Mouse (Mus musculus): ENCODE results near the gene Mbd5. TPM values are rescaled to one million over a fixed set of nuclear protein-coding genes. Genes with fewer than 3 reads are reported as not detected.

Mbd5 gene
- total and polyA plus RNA-seq, 2 experiments from 2014 or later, result 23.1 to 35.6 TPM

GRCm38 (mm10) chr2:49358128-49358814 is 409.0 kb downstream of the Mbd5 start:
- DNase-seq (no peak), ATAC-seq (no peak)
- no peaks in the 10 kb centered on the region for H3K36me3 ChIP-seq (ENCODE audit: insufficient read depth)
- H3K9me3 ChIP-seq (ENCODE audit: low read length), result no peaks in the 10 kb centered on the region
- WGBS, result 87% methylated on average over 7 of the region's 7 CpGs
- no peak for TF ChIP-seq CTCF (IDR thresholded peaks at IDR 0.05; ENCODE audit: low read depth)
- H3K4me1 ChIP-seq (ENCODE audit: insufficient read depth), result no peaks in the 10 kb centered on the region
- H3K4me2 ChIP-seq (ENCODE audit: low read depth), result no peak overlapping the region
- H3K27ac ChIP-seq (ENCODE audit: low read depth, low read length), result no peak overlapping the region
- H3K9ac ChIP-seq, result no peak overlapping the region
- no peak overlapping the region for H3K4me3 ChIP-seq (ENCODE audit: low read depth, low read length)
- no peaks in the 10 kb centered on the region for H3K27me3 ChIP-seq (ENCODE audit: insufficient read depth, low read length)

- 67% methylated on average over 4 of the region's 4 CpGs for WGBS
- Histone ChIP-seq H3K27me3 (ENCODE audit: insufficient read depth, low read length) (no peaks in the 10 kb centered on the region), H3K9me3 (ENCODE audit: low read length) (no peaks in the 10 kb centered on the region), H3K4me2 (ENCODE audit: low read depth) (no peak overlapping the region), H3K9ac (no peak overlapping the region), H3K4me3 (ENCODE audit: low read depth, low read length) (no peak overlapping the region), H3K4me1 (ENCODE audit: insufficient read depth) (no peaks in the 10 kb centered on the region), H3K27ac (ENCODE audit: low read depth, low read length) (no peak overlapping the region), H3K36me3 (ENCODE audit: insufficient read depth) (no peaks in the 10 kb centered on the region)
- DNase-seq, result peak; percentile 10
- TF ChIP-seq CTCF (IDR thresholded peaks at IDR 0.05; ENCODE audit: low read depth), result peak; percentile 48
- ATAC-seq, result no peak
Observed at GRCm38 (mm10) chr2:49358839-49359520, 409.7 kb downstream of the Mbd5 start.

GRCm38 (mm10) chr2:49359706-49360105 is 410.4 kb downstream of the Mbd5 start:
- Histone ChIP-seq H3K4me2 (ENCODE audit: low read depth) (no peak overlapping the region), H3K4me1 (ENCODE audit: insufficient read depth) (no peaks in the 10 kb centered on the region), H3K27ac (ENCODE audit: low read depth, low read length) (no peak overlapping the region), H3K9me3 (ENCODE audit: low read length) (no peaks in the 10 kb centered on the region), H3K27me3 (ENCODE audit: insufficient read depth, low read length) (no peaks in the 10 kb centered on the region), H3K9ac (no peak overlapping the region), H3K4me3 (ENCODE audit: low read depth, low read length) (no peak overlapping the region), H3K36me3 (ENCODE audit: insufficient read depth) (no peaks in the 10 kb centered on the region)
- TF ChIP-seq CTCF (IDR thresholded peaks at IDR 0.05; ENCODE audit: low read depth), result no peak
- no peak for ATAC-seq
- DNase-seq, result no peak
- WGBS, result 55% methylated on average over 4 of the region's 4 CpGs

- Histone ChIP-seq H3K9me3 (ENCODE audit: low read length) (no peaks in the 10 kb centered on the region), H3K4me3 (ENCODE audit: low read depth, low read length) (no peak overlapping the region), H3K27ac (ENCODE audit: low read depth, low read length) (no peak overlapping the region), H3K36me3 (ENCODE audit: insufficient read depth) (no peaks in the 10 kb centered on the region), H3K9ac (no peak overlapping the region), H3K27me3 (ENCODE audit: insufficient read depth, low read length) (no peaks in the 10 kb centered on the region), H3K4me2 (ENCODE audit: low read depth) (no peak overlapping the region), H3K4me1 (ENCODE audit: insufficient read depth) (no peaks in the 10 kb centered on the region)
- no peak for DNase-seq
- ATAC-seq, result no peak
- 41% methylated on average over 5 of the region's 5 CpGs for WGBS
- no peak for TF ChIP-seq CTCF (IDR thresholded peaks at IDR 0.05; ENCODE audit: low read depth)
Observed at GRCm38 (mm10) chr2:49364546-49364945, 415.2 kb downstream of the Mbd5 start.

GRCm38 (mm10) chr2:49366878-49367545 is 417.7 kb downstream of the Mbd5 start:
- no peak for TF ChIP-seq CTCF (IDR thresholded peaks at IDR 0.05; ENCODE audit: low read depth)
- H3K9me3 ChIP-seq (ENCODE audit: low read length), result no peaks in the 10 kb centered on the region
- no peaks in the 10 kb centered on the region for H3K4me1 ChIP-seq (ENCODE audit: insufficient read depth)
- no peak for ATAC-seq
- WGBS, result 92% methylated on average over 14 of the region's 14 CpGs
- no peak overlapping the region for H3K9ac ChIP-seq
- no peak overlapping the region for H3K4me2 ChIP-seq (ENCODE audit: low read depth)
- no peaks in the 10 kb centered on the region for H3K27me3 ChIP-seq (ENCODE audit: insufficient read depth, low read length)
- H3K4me3 ChIP-seq (ENCODE audit: low read depth, low read length), result no peak overlapping the region
- no peak for DNase-seq
- H3K27ac ChIP-seq (ENCODE audit: low read depth, low read length), result no peak overlapping the region
- H3K36me3 ChIP-seq (ENCODE audit: insufficient read depth), result no peaks in the 10 kb centered on the region

GRCm38 (mm10) chr2:49367546-49367917 is 418.2 kb downstream of the Mbd5 start:
- Histone ChIP-seq H3K36me3 (ENCODE audit: insufficient read depth) (no peaks in the 10 kb centered on the region), H3K9me3 (ENCODE audit: low read length) (no peaks in the 10 kb centered on the region), H3K9ac (no peak overlapping the region), H3K27ac (ENCODE audit: low read depth, low read length) (no peak overlapping the region), H3K4me3 (ENCODE audit: low read depth, low read length) (no peak overlapping the region), H3K4me2 (ENCODE audit: low read depth) (no peak overlapping the region), H3K4me1 (ENCODE audit: insufficient read depth) (no peaks in the 10 kb centered on the region), H3K27me3 (ENCODE audit: insufficient read depth, low read length) (no peaks in the 10 kb centered on the region)
- ATAC-seq (no peak), DNase-seq (no peak)
- no peak for TF ChIP-seq CTCF (IDR thresholded peaks at IDR 0.05; ENCODE audit: low read depth)
- 70% methylated on average over 17 of the region's 17 CpGs for WGBS

GRCm38 (mm10) chr2:49371632-49372031 is 422.3 kb downstream of the Mbd5 start:
- H3K36me3 ChIP-seq (ENCODE audit: insufficient read depth), result no peaks in the 10 kb centered on the region
- no peak overlapping the region for H3K9ac ChIP-seq
- H3K27ac ChIP-seq (ENCODE audit: low read depth, low read length), result no peak overlapping the region
- no peaks in the 10 kb centered on the region for H3K27me3 ChIP-seq (ENCODE audit: insufficient read depth, low read length)
- 44% methylated on average over 5 of the region's 5 CpGs for WGBS
- no peak for TF ChIP-seq CTCF (IDR thresholded peaks at IDR 0.05; ENCODE audit: low read depth)
- no peaks in the 10 kb centered on the region for H3K9me3 ChIP-seq (ENCODE audit: low read length)
- ATAC-seq (no peak), DNase-seq (no peak)
- no peak overlapping the region for H3K4me2 ChIP-seq (ENCODE audit: low read depth)
- no peak overlapping the region for H3K4me3 ChIP-seq (ENCODE audit: low read depth, low read length)
- H3K4me1 ChIP-seq (ENCODE audit: insufficient read depth), result no peaks in the 10 kb centered on the region

Data from forebrain, postnatal 0 days (tissue).